Mouse (Mus musculus) MEL (cell line): ENCODE results near the gene Ap5s1. TPM values are rescaled to one million over a fixed set of nuclear protein-coding genes. Genes with fewer than 3 reads are reported as not detected.

Experiments
- GATA1 ChIP-seq: IDR thresholded peaks from 2 replicates; pipeline ENCODE4 v1.6.1; 2011; ENCODE audit warnings: low read depth, low read length, improper control_type of control experiment
- NRF1 ChIP-seq: IDR thresholded peaks from 2 replicates; pipeline ENCODE4 v1.6.1; 2014; ENCODE audit warnings: low read depth, mild to moderate bottlenecking, inconsistent platforms, low read length, improper control_type of control experiment, moderate library complexity; ENCODE audit not compliant: poor library complexity, insufficient read depth, severe bottlenecking
- POLR2AphosphoS2 ChIP-seq: IDR thresholded peaks from 2 replicates; pipeline ENCODE4 v1.6.1; 2011; ENCODE audit warnings: low read length, improper control_type of control experiment
- TBP ChIP-seq: IDR thresholded peaks from 2 replicates; pipeline ENCODE4 v1.8.0; 2011; ENCODE audit warnings: low read depth, low read length, improper control_type of control experiment
- UBTF ChIP-seq: IDR thresholded peaks from 2 replicates; pipeline ENCODE4 v1.6.1; 2012; ENCODE audit warnings: low read depth, mild to moderate bottlenecking, inconsistent platforms, low read length, improper control_type of control experiment, moderate library complexity, borderline replicate concordance; ENCODE audit not compliant: insufficient read depth
- ZKSCAN1 ChIP-seq: IDR thresholded peaks from 2 replicates; pipeline ENCODE4 v1.6.1; 2012; ENCODE audit warnings: low read depth, mild to moderate bottlenecking, inconsistent platforms, low read length, improper control_type of control experiment, moderate library complexity
- polyA plus RNA-seq, 2 experiments: library from polyadenylated mRNA; stranded (reverse) in 1 of 2; unstranded in 1 of 2; fragments of >175 nt in 1 of 2; fragments of >200 nt in 1 of 2; gene quantifications; 2 replicates each; pipeline versions ENCODE4 v1.2.1 to v1.2.4; 2012; ENCODE audit warnings: low replicate concordance in 2 of 2, low read depth in 1 of 2; ENCODE audit not compliant: insufficient read length in 2 of 2, insufficient read depth in 1 of 2, missing spikeins in 1 of 2
- total RNA-seq: library from RNA; depleted of rRNA; stranded (reverse); fragments of 300-350 nt; gene quantifications from 2 replicates; pipeline ENCODE4 v1.2.3, GENCODE M21; 2012; rRNA removed

The Ap5s1 gene
- total and polyA plus RNA-seq, 3 experiments = 9.6 to 12.7 TPM; not detected in 1

GRCm38 (mm10) chr2:131262213-131262672 lies 55.4 kb downstream of the Ap5s1 start, which contains the start of gene Pank2 (continued):
- TF ChIP-seq ZKSCAN1 = no peak
- TF ChIP-seq NRF1 = peak; percentile 90
- peak; percentile 77; the same call in 1 of the 2 replicates for TF ChIP-seq POLR2AphosphoS2
- TF ChIP-seq UBTF = no peak
- TF ChIP-seq TBP = 0 out of 2 replicates have a peak, but pooled peaks have one; percentile 59
- TF ChIP-seq GATA1 = no peak
- TF ChIP-seq, all 39 proteins: peak for 12

Other genes starting within 250 kb of the Ap5s1 start
- gene Gfra4, start 164.0 kb upstream of the Ap5s1 start, total RNA-seq = 0.10 TPM in 1 of 2 replicates, not detected in the other
- not detected for gene Gfra4, start 164.0 kb upstream of the Ap5s1 start, polyA plus RNA-seq
- 0.12 TPM in 1 of 2 replicates, not detected in the other for gene Adam33, start 143.3 kb upstream of the Ap5s1 start, total RNA-seq
- gene Adam33, start 143.3 kb upstream of the Ap5s1 start, polyA plus RNA-seq = under 1 TPM in 1 of 2 experiments, not detected in 1; 0.28 TPM
- gene Siglec1, start 120.3 kb upstream of the Ap5s1 start, total RNA-seq = 0.04 TPM in 1 of 2 replicates, not detected in the other
- under 1 TPM in 1 of 2 experiments, not detected in 1; 0.07 TPM for gene Siglec1, start 120.3 kb upstream of the Ap5s1 start, polyA plus RNA-seq
- 0.04 and 0.07 TPM in 2 replicates for gene Hspa12b, start 79.8 kb upstream of the Ap5s1 start, total RNA-seq
- 1 to 10 TPM in 1 of 2 experiments, not detected in 1; 1.2 TPM for gene Hspa12b, start 79.8 kb upstream of the Ap5s1 start, polyA plus RNA-seq
- gene Gm11037, start 73.6 kb upstream of the Ap5s1 start, total RNA-seq = not detected in 2 replicates
- not detected for gene Gm11037, start 73.6 kb upstream of the Ap5s1 start, polyA plus RNA-seq
- gene 1700037H04Rik, start 47.0 kb upstream of the Ap5s1 start, total RNA-seq = 38.2 and 45.5 TPM in 2 replicates
- gene 1700037H04Rik, start 47.0 kb upstream of the Ap5s1 start, polyA plus RNA-seq = 10 to 100 TPM in 1 of 2 experiments, not detected in 1; 72.6 TPM
- 16.1 and 24.3 TPM in 2 replicates for gene Cenpb, start 27.0 kb upstream of the Ap5s1 start, total RNA-seq
- 10 to 100 TPM in 1 of 2 experiments, not detected in 1; 34.9 TPM for gene Cenpb, start 27.0 kb upstream of the Ap5s1 start, polyA plus RNA-seq
- 11.8 and 12.6 TPM in 2 replicates for gene Cdc25b, start 20.1 kb upstream of the Ap5s1 start, total RNA-seq
- gene Cdc25b, start 20.1 kb upstream of the Ap5s1 start, polyA plus RNA-seq = 10 to 100 TPM in 1 of 2 experiments, not detected in 1; 34.5 TPM
- 0.46 and 1.8 TPM in 2 replicates for gene Spef1, start 19.8 kb upstream of the Ap5s1 start, total RNA-seq
- gene Spef1, start 19.8 kb upstream of the Ap5s1 start, polyA plus RNA-seq = 1 to 10 TPM in 1 of 2 experiments, not detected in 1; 1.2 TPM
- gene Mavs, start 27.0 kb downstream of the Ap5s1 start, total RNA-seq = 21.2 and 21.3 TPM in 2 replicates
- gene Mavs, start 27.0 kb downstream of the Ap5s1 start, polyA plus RNA-seq = 10 to 100 TPM in 1 of 2 experiments, not detected in 1; 32.1 TPM
- 34.9 and 36.0 TPM in 2 replicates for gene Pank2, start 55.4 kb downstream of the Ap5s1 start, total RNA-seq
- gene Pank2, start 55.4 kb downstream of the Ap5s1 start, polyA plus RNA-seq = 100 to 1,000 TPM in 1 of 2 experiments, 10 to 100 TPM in 1; 71.8 to 275 TPM
- gene Rnf24, start 145.8 kb downstream of the Ap5s1 start, total RNA-seq = 0.73 and 0.78 TPM in 2 replicates
- 1 to 10 TPM in 1 of 2 experiments, not detected in 1; 2.9 TPM for gene Rnf24, start 145.8 kb downstream of the Ap5s1 start, polyA plus RNA-seq